Mouse (Mus musculus): ENCODE results near the gene Qrfp. TPM values are rescaled to one million over a fixed set of nuclear protein-coding genes. Genes with fewer than 3 reads are reported as not detected.
A peak's percentile ranks its signal among the peaks of the same experiment; 100 is the strongest.

The Qrfp gene
- polyA plus RNA-seq, 2 experiments = 0.16 to 0.30 TPM

DNA sequence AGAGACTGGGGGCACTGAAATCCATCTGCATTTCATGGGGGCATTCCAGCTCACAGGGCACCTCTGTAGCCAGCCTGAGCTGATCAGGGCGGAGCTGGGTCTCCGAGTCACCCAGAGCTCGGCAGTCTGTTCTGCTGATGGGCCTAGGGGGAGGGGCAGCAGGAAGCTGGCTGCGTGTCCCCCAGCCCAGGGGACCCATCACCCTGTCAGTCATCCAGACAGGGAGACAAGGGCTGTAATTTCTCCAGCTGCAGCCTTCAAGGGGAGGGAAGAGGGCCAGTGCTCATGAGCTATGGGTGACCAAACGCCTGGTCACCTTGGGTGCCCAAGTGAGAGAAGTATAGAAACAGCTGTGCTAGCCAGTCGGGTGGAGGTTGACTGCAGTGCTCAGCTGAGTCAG is 26.6 kb upstream of the Qrfp start:
- Histone ChIP-seq H3K4me1 (ENCODE audit: control insufficient read depth, insufficient read depth, low read length) (no peaks in the 10 kb centered on the region), H3K27me3 (ENCODE audit: control insufficient read depth, insufficient read depth, low read length) (no peaks in the 10 kb centered on the region), H3K9ac (ENCODE audit: low read depth, low read length, severe bottlenecking) (no peak overlapping the region), H3K9me3 (ENCODE audit: control insufficient read depth, low read length) (no peaks in the 10 kb centered on the region), H3K27ac (replicated peaks; ENCODE audit: low read depth, low read length) (no peak overlapping the region), H3K4me2 (replicated peaks; ENCODE audit: low read depth, low read length, severe bottlenecking) (no peak overlapping the region), H3K36me3 (ENCODE audit: control insufficient read depth, insufficient read depth, low read length) (no peaks in the 10 kb centered on the region), H3K4me3 (replicated peaks; ENCODE audit: low read length) (no peak overlapping the region)
- no peak for TF ChIP-seq POLR2A (IDR thresholded peaks at IDR 0.05; ENCODE audit: borderline replicate concordance, extremely low read depth, insufficient read depth, insufficient read length)
- 30% methylated on average over 6 of the region's 6 CpGs for whole genome bisulfite sequencing
- ATAC-seq (ENCODE audit: low FRiP score, low read depth) (no peak), DNase-seq (ENCODE audit: low spot score) (no peak)

DNA sequence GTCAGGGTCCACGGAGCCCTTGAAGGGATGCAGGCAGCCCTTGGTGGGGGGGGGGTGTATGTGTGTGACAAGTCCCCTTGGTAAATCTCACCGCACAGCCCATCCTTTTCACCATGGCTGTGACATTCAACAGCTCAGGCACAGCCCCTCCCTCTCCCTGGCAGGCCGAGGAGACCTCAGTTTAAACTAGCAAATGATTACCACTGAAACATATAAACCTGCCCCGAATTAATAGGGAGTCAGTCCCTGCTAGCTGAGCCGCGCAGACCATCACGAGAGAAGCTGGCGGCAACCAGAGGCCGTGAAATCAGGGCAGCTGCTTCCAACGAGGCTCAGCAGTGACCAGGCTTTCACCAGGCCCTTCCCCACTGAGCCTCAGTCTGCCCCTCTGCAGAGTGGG is 25.7 kb upstream of the Qrfp start:
- WGBS = 44% methylated on average over 10 of the region's 10 CpGs
- Histone ChIP-seq H3K9me3 (ENCODE audit: control insufficient read depth, low read length) (no peaks in the 10 kb centered on the region), H3K9ac (ENCODE audit: low read depth, low read length, severe bottlenecking) (no peak overlapping the region), H3K4me2 (replicated peaks; ENCODE audit: low read depth, low read length, severe bottlenecking) (no peak overlapping the region), H3K27me3 (ENCODE audit: control insufficient read depth, insufficient read depth, low read length) (no peaks in the 10 kb centered on the region), H3K36me3 (ENCODE audit: control insufficient read depth, insufficient read depth, low read length) (no peaks in the 10 kb centered on the region), H3K4me3 (replicated peaks; ENCODE audit: low read length) (no peak overlapping the region), H3K4me1 (ENCODE audit: control insufficient read depth, insufficient read depth, low read length) (no peaks in the 10 kb centered on the region), H3K27ac (replicated peaks; ENCODE audit: low read depth, low read length) (no peak overlapping the region)
- DNase-seq (ENCODE audit: low spot score) = no peak
- no peak for ATAC-seq (ENCODE audit: low FRiP score, low read depth)
- no peak for TF ChIP-seq POLR2A (IDR thresholded peaks at IDR 0.05; ENCODE audit: borderline replicate concordance, extremely low read depth, insufficient read depth, insufficient read length)

DNA sequence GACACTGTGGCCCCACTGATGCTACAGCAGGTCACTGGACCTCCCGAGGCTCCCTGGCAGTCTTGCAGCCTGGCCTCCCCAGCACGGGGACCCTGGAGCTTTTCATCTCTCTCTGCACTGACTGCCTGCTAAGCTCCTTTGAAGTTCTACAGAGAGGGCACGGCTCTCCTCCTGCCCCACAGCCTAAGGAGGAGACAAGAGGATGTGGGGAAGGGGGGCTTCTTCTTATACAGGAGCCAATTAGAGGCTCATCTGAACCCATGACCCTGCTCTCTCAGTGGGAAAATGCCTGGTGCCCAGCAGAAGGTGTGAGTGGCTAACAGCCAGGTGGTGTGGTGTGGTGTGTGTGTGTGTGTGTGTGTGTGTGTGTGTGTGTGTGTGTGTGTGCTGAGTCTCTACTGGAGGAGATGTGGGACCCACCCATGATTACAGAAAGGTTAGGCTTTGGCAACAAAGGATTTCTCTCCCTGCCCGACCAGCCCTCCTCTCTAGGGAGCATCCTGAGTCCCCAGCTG is 18.0 kb upstream of the Qrfp start:
- Histone ChIP-seq H3K4me2 (replicated peaks; ENCODE audit: low read depth, low read length, severe bottlenecking) (no peak overlapping the region), H3K36me3 (ENCODE audit: control insufficient read depth, insufficient read depth, low read length) (no peaks in the 10 kb centered on the region), H3K27ac (replicated peaks; ENCODE audit: low read depth, low read length) (no peak overlapping the region), H3K4me3 (replicated peaks; ENCODE audit: low read length) (no peak overlapping the region), H3K4me1 (ENCODE audit: control insufficient read depth, insufficient read depth, low read length) (peaks cover 11% of the 10 kb centered on the region), H3K9me3 (ENCODE audit: control insufficient read depth, low read length) (no peaks in the 10 kb centered on the region), H3K27me3 (ENCODE audit: control insufficient read depth, insufficient read depth, low read length) (0 out of 2 replicates have a peak, but pooled peaks cover 1% of the 10 kb centered on the region), H3K9ac (ENCODE audit: low read depth, low read length, severe bottlenecking) (no peak overlapping the region)
- WGBS = 10% methylated on average over 4 of the region's 4 CpGs
- ATAC-seq (ENCODE audit: low FRiP score, low read depth) (no peak), DNase-seq (ENCODE audit: low spot score) (no peak)
- TF ChIP-seq POLR2A (IDR thresholded peaks at IDR 0.05; ENCODE audit: borderline replicate concordance, extremely low read depth, insufficient read depth, insufficient read length) = no peak

DNA sequence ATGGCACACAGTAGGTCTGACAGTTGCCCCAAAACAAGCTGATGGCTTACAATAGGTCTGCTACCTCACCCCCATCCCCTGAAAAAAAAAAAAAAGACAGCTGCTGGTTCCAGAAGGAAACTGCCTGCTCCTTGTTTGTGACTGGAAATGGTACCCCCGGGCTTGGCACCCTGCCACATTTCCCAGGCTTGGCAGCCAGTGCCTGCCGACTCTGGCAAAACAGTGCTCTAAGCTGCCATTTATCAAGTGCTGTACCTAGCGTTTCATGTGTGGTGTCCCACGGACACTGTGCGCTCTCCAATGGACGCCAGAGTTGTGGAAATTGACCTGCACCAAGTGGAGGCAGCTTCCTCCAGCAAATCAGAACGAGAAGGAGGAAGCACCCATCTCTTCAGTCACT is 17.5 kb upstream of the Qrfp start:
- H3K4me3 ChIP-seq (replicated peaks; ENCODE audit: low read length) = no peak overlapping the region
- H3K36me3 ChIP-seq (ENCODE audit: control insufficient read depth, insufficient read depth, low read length) = no peaks in the 10 kb centered on the region
- ATAC-seq (ENCODE audit: low FRiP score, low read depth) (peak; percentile 37; the same call in 1 of the 2 replicates), DNase-seq (ENCODE audit: low spot score) (peak; percentile 60)
- H3K4me1 ChIP-seq (ENCODE audit: control insufficient read depth, insufficient read depth, low read length) = peaks cover 13% of the 10 kb centered on the region
- no peak overlapping the region for H3K27ac ChIP-seq (replicated peaks; ENCODE audit: low read depth, low read length)
- WGBS = 35% methylated on average over 7 of the region's 7 CpGs
- H3K9me3 ChIP-seq (ENCODE audit: control insufficient read depth, low read length) = no peaks in the 10 kb centered on the region
- TF ChIP-seq POLR2A (IDR thresholded peaks at IDR 0.05; ENCODE audit: borderline replicate concordance, extremely low read depth, insufficient read depth, insufficient read length) = no peak
- no peak overlapping the region for H3K9ac ChIP-seq (ENCODE audit: low read depth, low read length, severe bottlenecking)
- H3K27me3 ChIP-seq (ENCODE audit: control insufficient read depth, insufficient read depth, low read length) = 0 out of 2 replicates have a peak, but pooled peaks cover 3% of the 10 kb centered on the region
- H3K4me2 ChIP-seq (replicated peaks; ENCODE audit: low read depth, low read length, severe bottlenecking) = no peak overlapping the region

DNA sequence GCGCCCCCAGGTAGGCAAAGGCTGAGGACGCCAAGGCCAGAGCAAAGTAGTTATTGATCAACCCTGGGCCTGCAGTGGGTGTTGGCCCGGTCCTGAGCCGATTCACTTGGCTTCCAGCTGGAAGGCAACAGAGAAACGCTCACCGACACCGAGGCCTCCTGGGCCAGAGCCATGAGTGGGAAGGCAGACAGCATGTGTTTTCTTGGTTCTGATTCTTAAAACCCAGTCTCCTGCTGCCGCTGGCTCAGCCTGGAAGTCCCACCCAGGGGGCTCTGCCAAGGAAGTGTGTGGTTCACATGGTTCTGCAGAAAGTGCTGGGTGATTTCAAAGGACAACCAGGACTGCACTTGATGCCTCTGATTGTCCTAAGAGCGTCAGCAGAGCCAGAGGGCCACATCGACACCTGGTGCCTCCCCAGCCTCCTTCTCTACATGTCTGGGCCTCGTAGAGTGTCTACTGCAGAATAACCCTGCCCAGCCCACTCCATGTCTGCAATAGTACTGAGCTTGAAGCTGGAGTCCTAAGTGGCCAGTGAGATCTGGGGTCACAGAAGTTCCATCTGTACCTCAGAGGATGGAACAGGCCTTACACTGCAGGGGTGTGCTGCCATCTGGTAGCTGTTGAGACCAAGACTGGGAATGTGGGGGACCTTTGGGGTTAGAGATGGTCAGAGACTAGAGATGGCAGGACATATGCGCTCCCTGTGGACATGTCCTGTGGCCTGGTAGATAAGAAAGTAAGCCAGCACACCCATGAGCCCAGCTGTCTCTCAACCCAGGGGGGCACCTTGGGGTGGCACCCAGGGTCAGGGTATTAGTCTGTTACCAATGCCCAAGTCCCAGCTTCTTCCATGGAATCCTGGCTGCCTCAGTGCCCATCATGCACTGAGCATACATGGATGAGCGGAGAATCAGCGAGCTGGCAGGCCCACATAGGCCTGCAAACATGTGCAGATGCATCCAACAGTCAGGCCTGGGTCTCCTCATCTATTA is 16.0 kb upstream of the Qrfp start:
- 0 out of 2 replicates have a peak, but pooled peaks cover 3% of the 10 kb centered on the region for H3K27me3 ChIP-seq (ENCODE audit: control insufficient read depth, insufficient read depth, low read length)

More for the DNA sequence above, 16.0 kb upstream of the Qrfp start:
- no peak for TF ChIP-seq POLR2A (IDR thresholded peaks at IDR 0.05; ENCODE audit: borderline replicate concordance, extremely low read depth, insufficient read depth, insufficient read length)
- H3K4me2 ChIP-seq (replicated peaks; ENCODE audit: low read depth, low read length, severe bottlenecking) = no peak overlapping the region
- ATAC-seq (ENCODE audit: low FRiP score, low read depth) = no peak
- H3K4me1 ChIP-seq (ENCODE audit: control insufficient read depth, insufficient read depth, low read length) = peaks cover 15% of the 10 kb centered on the region
- no peaks in the 10 kb centered on the region for H3K36me3 ChIP-seq (ENCODE audit: control insufficient read depth, insufficient read depth, low read length)
- no peak overlapping the region for H3K9ac ChIP-seq (ENCODE audit: low read depth, low read length, severe bottlenecking)
- 77% methylated on average over 14 of the region's 14 CpGs for WGBS
- H3K4me3 ChIP-seq (replicated peaks; ENCODE audit: low read length) = no peak overlapping the region
- no peaks in the 10 kb centered on the region for H3K9me3 ChIP-seq (ENCODE audit: control insufficient read depth, low read length)
- DNase-seq (ENCODE audit: low spot score) = no peak
- no peak overlapping the region for H3K27ac ChIP-seq (replicated peaks; ENCODE audit: low read depth, low read length)
